Mouse (Mus musculus) CH12.LX (cell line): ENCODE results near the gene Trmu.
"Not testable (repeated sequence)": the region's sequence is repeated elsewhere in the genome, so short reads cannot be mapped to it uniquely, and the experiment has no call there.

Experiments
- CTCF ChIP-seq, 2 experiments: IDR thresholded peaks in 1 of 2; conservative IDR thresholded peaks in 1 of 2; 2 replicates each; pipeline ENCODE4 v1.5.1; 2011 to 2012; ENCODE audit warnings: low read depth in 2 of 2, low read length in 2 of 2, improper control_type of control experiment in 1 of 2, inconsistent platforms in 1 of 2, mild to moderate bottlenecking in 1 of 2, moderate library complexity in 1 of 2
- E2F4 ChIP-seq: IDR thresholded peaks from 2 replicates; pipeline ENCODE4 v1.6.1; 2011; ENCODE audit warnings: low read depth, low read length, improper control_type of control experiment; ENCODE audit not compliant: insufficient replicate concordance
- ETS1 ChIP-seq: conservative IDR thresholded peaks from 2 replicates; pipeline ENCODE4 v1.6.1; 2012; ENCODE audit warnings: low read depth, mild to moderate bottlenecking, inconsistent platforms, low read length, improper control_type of control experiment, moderate library complexity
- MAX ChIP-seq: IDR thresholded peaks from 2 replicates; pipeline ENCODE4 v1.6.1; 2011; ENCODE audit warnings: low read length, improper control_type of control experiment
- MYC ChIP-seq: IDR thresholded peaks from 2 replicates; pipeline ENCODE4 v1.6.1; 2011; ENCODE audit warnings: low read depth, mild to moderate bottlenecking, improper control_type of control experiment, low read length
- POLR2A ChIP-seq: IDR thresholded peaks from 2 replicates; pipeline ENCODE4 v1.6.1; 2011; ENCODE audit warnings: low read depth, mild to moderate bottlenecking, improper control_type of control experiment, low read length
- POLR2AphosphoS2 ChIP-seq: IDR thresholded peaks from 2 replicates; pipeline ENCODE4 v1.6.1; 2011; ENCODE audit warnings: low read depth, low read length, improper control_type of control experiment
- RCOR1 ChIP-seq: conservative IDR thresholded peaks from 2 replicates; pipeline ENCODE4 v1.6.1; 2012; ENCODE audit warnings: low read depth, mild to moderate bottlenecking, inconsistent platforms, low read length, improper control_type of control experiment
- SIN3A ChIP-seq: IDR thresholded peaks from 2 replicates; pipeline ENCODE4 v1.6.1; 2012; ENCODE audit warnings: low read length, improper control_type of control experiment, inconsistent platforms
- UBTF ChIP-seq: IDR thresholded peaks from 2 replicates; pipeline ENCODE4 v1.6.1; 2012; ENCODE audit warnings: low read depth, mild to moderate bottlenecking, inconsistent platforms, low read length, improper control_type of control experiment, moderate library complexity
- USF1 ChIP-seq: IDR thresholded peaks from 2 replicates; pipeline ENCODE4 v1.6.1; 2014; ENCODE audit warnings: low read depth, mild to moderate bottlenecking, inconsistent platforms, low read length, improper control_type of control experiment
- ZKSCAN1 ChIP-seq: IDR thresholded peaks from 2 replicates; pipeline ENCODE4 v1.6.1; 2012; ENCODE audit warnings: low read depth, inconsistent platforms, low read length, improper control_type of control experiment, borderline replicate concordance

GRCm38 (mm10) chr15:85865913-85866312, 13.2 kb upstream of the Trmu start:
- TF ChIP-seq ZKSCAN1; CTCF (conservative IDR thresholded peaks at IDR 0.05 in 1 of 2, IDR thresholded peaks at IDR 0.05 in 1 of 2; ENCODE audit: low read depth in 2 of 2, low read length in 2 of 2); POLR2A; E2F4; ETS1; SIN3A; MYC; POLR2AphosphoS2; USF1; RCOR1; MAX; UBTF: not testable (repeated sequence)
